Mouse (Mus musculus): ENCODE measurements around the gene Susd1. TPM values are rescaled to one million over a fixed set of nuclear protein-coding genes. Genes with fewer than 3 reads are reported as not detected.

Gene Susd1
- polyA plus RNA-seq, 1 experiment from 2014 or later = 9.6 TPM

Other genes starting within 250 kb of the Susd1 start
- 5.0 and 5.6 TPM in 2 replicates for gene Ugcg, start 249.4 kb downstream of the Susd1 start, polyA plus RNA-seq (2015; fragmentation: Nextera tagmentation; extraction: Ambion mirVana)
- gene Ptbp3, start 110.7 kb upstream of the Susd1 start, polyA plus RNA-seq (2015; fragmentation: Nextera tagmentation; extraction: Ambion mirVana) = 50.5 and 60.6 TPM in 2 replicates
- gene Hsdl2, start 142.9 kb upstream of the Susd1 start, polyA plus RNA-seq (2015; fragmentation: Nextera tagmentation; extraction: Ambion mirVana) = 19.2 and 19.6 TPM in 2 replicates
- gene E130308A19Rik, start 187.6 kb upstream of the Susd1 start, polyA plus RNA-seq (2015; fragmentation: Nextera tagmentation; extraction: Ambion mirVana) = 9.8 and 9.9 TPM in 2 replicates